ENCODE assay signal across 9 mouse cellular contexts in the genomic region with DNA sequence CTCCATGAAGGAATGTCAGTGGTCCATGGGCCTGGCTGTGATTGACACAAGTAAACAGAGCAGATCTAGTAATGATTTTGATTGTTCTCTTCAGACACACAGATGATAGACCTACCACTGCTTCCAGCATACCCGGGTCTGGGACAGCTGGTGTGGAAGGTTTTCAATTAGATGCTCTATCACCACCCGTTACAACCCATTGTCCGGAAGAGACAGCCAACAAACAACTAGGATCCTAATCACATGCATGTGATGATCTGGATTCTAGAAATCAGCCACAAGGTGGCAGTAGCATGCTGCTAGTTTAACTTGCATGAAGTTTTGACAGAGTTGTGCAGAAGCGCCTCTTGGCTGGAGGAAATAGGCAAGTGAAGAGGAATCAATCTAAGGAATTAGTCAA. TPM values are rescaled to one million over a fixed set of nuclear protein-coding genes. Genes with fewer than 3 reads are reported as not detected.
DNase-seq lines count a peak whose midpoint lies in the region; ATAC-seq and TF ChIP-seq lines count a peak whose summit lies in the region.
"Had no signal": no experiment of that assay in that cellular context is flagged by ENCODE, and none has a peak within 500 bp of the region (broad histone marks: within the 10 kb centered on the region; RNA-seq: fewer than 3 reads in every experiment).

No protein-coding gene starts in this region.

- DNase-seq in urinary bladder, adult 18-20 months (ENCODE audit: low spot score in 2 of 2) = peak; percentile 23 to 35
- DNase-seq in urinary bladder, postnatal 10 days (ENCODE audit: low spot score) = no peak
- DNase-seq in c-Kit-positive CD71-positive TER-119-positive erythroid progenitor cells, embryonic 14.5 days (ENCODE audit: low spot score) = peak; percentile 60
- peak; percentile 29 to 62 for DNase-seq in frontal cortex, postnatal 14 days (ENCODE audit: low spot score in 2 of 2)
- peak; percentile 83 for DNase-seq in kidney, adult 9 months
- DNase-seq in limb, embryonic 10.5 days (ENCODE audit: low spot score) = peak; percentile 70
- DNase-seq in natural killer cell, adult 2 months (ENCODE audit: low spot score in 2 of 2) = peak; percentile 57 to 67
- DNase-seq in stomach, postnatal 0 days (ENCODE audit: low spot score) = peak; percentile 58

- no peaks in the 10 kb centered on the region for H3K27me3 ChIP-seq in limb, embryonic 10.5 days (ENCODE audit: low read depth, poor library complexity, severe bottlenecking)
- no peaks in the 10 kb centered on the region for H3K27me3 ChIP-seq in stomach, postnatal 0 days (ENCODE audit: control insufficient read depth, insufficient read depth, low read length)
- H3K27me3 ChIP-seq: embryonic facial prominence, embryonic 15.5 days had no signal

- no peak overlapping the region for H3K4me2 ChIP-seq in stomach, postnatal 0 days (replicated peaks; ENCODE audit: low read depth)
- H3K4me2 ChIP-seq: embryonic facial prominence, embryonic 15.5 days had no signal

- no peak overlapping the region for H3K27ac ChIP-seq in limb, embryonic 10.5 days
- H3K27ac ChIP-seq in stomach, postnatal 0 days (replicated peaks) = no peak overlapping the region
- H3K27ac ChIP-seq: embryonic facial prominence, embryonic 15.5 days had no signal

- no peaks in the 10 kb centered on the region for H3K4me1 ChIP-seq in limb, embryonic 10.5 days
- H3K4me1 ChIP-seq in stomach, postnatal 0 days (replicated peaks; ENCODE audit: control insufficient read depth, insufficient read depth) = no peaks in the 10 kb centered on the region
- H3K4me1 ChIP-seq: embryonic facial prominence, embryonic 15.5 days had no signal

- H3K9ac ChIP-seq in stomach, postnatal 0 days (ENCODE audit: low read length) = no peak overlapping the region
- H3K9ac ChIP-seq: embryonic facial prominence, embryonic 15.5 days had no signal

- H3K9me3 ChIP-seq in limb, embryonic 10.5 days (replicated peaks) = no peaks in the 10 kb centered on the region
- no peaks in the 10 kb centered on the region for H3K9me3 ChIP-seq in stomach, postnatal 0 days (ENCODE audit: control insufficient read depth, low read length)
- H3K9me3 ChIP-seq: embryonic facial prominence, embryonic 15.5 days had no signal

- 21% methylated on average over 4 of the region's 4 CpGs for WGBS in limb, embryonic 10.5 days
- WGBS in stomach, postnatal 0 days = 9% methylated on average over 4 of the region's 4 CpGs

- no peak for TF ChIP-seq EP300 in stomach, postnatal 0 days (optimal IDR thresholded peaks at IDR 0.05)

- ATAC-seq in stomach, postnatal 0 days (ENCODE audit: low FRiP score, low TSS enrichment) = peak; percentile 42; the same call in 1 of the 2 replicates

- H3K36me3 ChIP-seq in limb, embryonic 10.5 days = no peaks in the 10 kb centered on the region
- no peaks in the 10 kb centered on the region for H3K36me3 ChIP-seq in stomach, postnatal 0 days (ENCODE audit: control insufficient read depth, insufficient read depth, low read length)
- H3K36me3 ChIP-seq: embryonic facial prominence, embryonic 15.5 days had no signal

- TF ChIP-seq CTCF in stomach, postnatal 0 days (IDR thresholded peaks at IDR 0.05; ENCODE audit: low read depth) = peak; percentile 92

- no peak overlapping the region for H3K4me3 ChIP-seq in limb, embryonic 10.5 days
- H3K4me3 ChIP-seq in stomach, postnatal 0 days (ENCODE audit: low read depth, low read length) = no peak overlapping the region
- H3K4me3 ChIP-seq: embryonic facial prominence, embryonic 15.5 days had no signal

RNA-seq across cellular contexts. Expression of a gene that starts 14.8 kb away (rescaled TPM):
- polyA plus RNA-seq in limb, embryonic 10.5 days (2016; fragmentation: Nextera tagmentation; extraction: Ambion mirVana) = not detected in 2 replicates
- 0.06 and 0.17 TPM in 2 replicates for polyA plus RNA-seq in stomach, postnatal 0 days (2015; fragmentation: Nextera tagmentation; extraction: Ambion mirVana)

RNA-seq across cellular contexts. Expression of a gene that starts 16.1 kb away (rescaled TPM):
- 360 and 392 TPM in 2 replicates for polyA plus RNA-seq in limb, embryonic 10.5 days (2016; fragmentation: Nextera tagmentation; extraction: Ambion mirVana)
- 491 and 535 TPM in 2 replicates for polyA plus RNA-seq in stomach, postnatal 0 days (2015; fragmentation: Nextera tagmentation; extraction: Ambion mirVana)

RNA-seq across cellular contexts. Expression of a gene that starts 28.6 kb away (rescaled TPM):
- 33.3 and 36.0 TPM in 2 replicates for polyA plus RNA-seq in limb, embryonic 10.5 days (2016; fragmentation: Nextera tagmentation; extraction: Ambion mirVana)
- polyA plus RNA-seq in stomach, postnatal 0 days (2015; fragmentation: Nextera tagmentation; extraction: Ambion mirVana) = 14.6 and 17.7 TPM in 2 replicates

RNA-seq across cellular contexts. Expression of a gene that starts 28.7 kb away (rescaled TPM):
- polyA plus RNA-seq in limb, embryonic 10.5 days (2016; fragmentation: Nextera tagmentation; extraction: Ambion mirVana) = 181 and 186 TPM in 2 replicates
- polyA plus RNA-seq in stomach, postnatal 0 days (2015; fragmentation: Nextera tagmentation; extraction: Ambion mirVana) = 40.3 and 43.6 TPM in 2 replicates

RNA-seq across cellular contexts. Expression of a gene that starts 43.9 kb away (rescaled TPM):
- 80.3 and 94.7 TPM in 2 replicates for polyA plus RNA-seq in limb, embryonic 10.5 days (2016; fragmentation: Nextera tagmentation; extraction: Ambion mirVana)
- polyA plus RNA-seq in stomach, postnatal 0 days (2015; fragmentation: Nextera tagmentation; extraction: Ambion mirVana) = 19.7 and 20.0 TPM in 2 replicates
